Mouse (Mus musculus): Measurements from ENCODE around the gene Klk1b9.
A peak's percentile ranks its signal among the peaks of the same experiment; 100 is the strongest.
"Not testable (repeated sequence)": the region's sequence is repeated elsewhere in the genome, so short reads cannot be mapped to it uniquely, and the experiment has no call there.

Klk1b9 gene

GRCm38 (mm10) chr7:43975761-43976160 lies at the start of gene Klk1b9:
Klk1b9 (plus strand) TSS chr7:43976061.
- H3K36me3 ChIP-seq (ENCODE audit: control insufficient read depth, insufficient read depth, low read length, poor library complexity, severe bottlenecking); H3K27me3 ChIP-seq (ENCODE audit: control insufficient read depth, insufficient read depth, low read length, poor library complexity, severe bottlenecking); DNase-seq (ENCODE audit: low read depth, low spot score): not testable (repeated sequence)

- DNase-seq (ENCODE audit: low read depth, low spot score), result peak; percentile 36
- H3K36me3 ChIP-seq (ENCODE audit: control insufficient read depth, insufficient read depth, low read length, poor library complexity, severe bottlenecking), result no peaks in the 10 kb centered on the region
- H3K27me3 ChIP-seq (ENCODE audit: control insufficient read depth, insufficient read depth, low read length, poor library complexity, severe bottlenecking), result no peaks in the 10 kb centered on the region
Observed at GRCm38 (mm10) chr7:43928521-43928920, 47.3 kb upstream of the Klk1b9 start.

- DNase-seq (ENCODE audit: low read depth, low spot score), result no peak
- H3K36me3 ChIP-seq (ENCODE audit: control insufficient read depth, insufficient read depth, low read length, poor library complexity, severe bottlenecking), result no peaks in the 10 kb centered on the region
- H3K27me3 ChIP-seq (ENCODE audit: control insufficient read depth, insufficient read depth, low read length, poor library complexity, severe bottlenecking), result no peaks in the 10 kb centered on the region
Observed at GRCm38 (mm10) chr7:43932337-43932736, 43.5 kb upstream of the Klk1b9 start.

GRCm38 (mm10) chr7:43933440-43933839 lies 42.4 kb upstream of the Klk1b9 start, which contains the start of gene Klk15:
Klk15 (plus strand) TSS chr7:43933740.
- DNase-seq (ENCODE audit: low read depth, low spot score), result no peak
- Histone ChIP-seq H3K27me3 (ENCODE audit: control insufficient read depth, insufficient read depth, low read length, poor library complexity, severe bottlenecking) (no peaks in the 10 kb centered on the region), H3K36me3 (ENCODE audit: control insufficient read depth, insufficient read depth, low read length, poor library complexity, severe bottlenecking) (no peaks in the 10 kb centered on the region)

- H3K27me3 ChIP-seq (ENCODE audit: control insufficient read depth, insufficient read depth, low read length, poor library complexity, severe bottlenecking), result no peaks in the 10 kb centered on the region
- no peak for DNase-seq (ENCODE audit: low read depth, low spot score)
- no peaks in the 10 kb centered on the region for H3K36me3 ChIP-seq (ENCODE audit: control insufficient read depth, insufficient read depth, low read length, poor library complexity, severe bottlenecking)
Observed at GRCm38 (mm10) chr7:43934747-43935146, 41.1 kb upstream of the Klk1b9 start.

GRCm38 (mm10) chr7:43936551-43936950 lies 39.3 kb upstream of the Klk1b9 start:
- no peaks in the 10 kb centered on the region for H3K27me3 ChIP-seq (ENCODE audit: control insufficient read depth, insufficient read depth, low read length, poor library complexity, severe bottlenecking)
- no peaks in the 10 kb centered on the region for H3K36me3 ChIP-seq (ENCODE audit: control insufficient read depth, insufficient read depth, low read length, poor library complexity, severe bottlenecking)
- no peak for DNase-seq (ENCODE audit: low read depth, low spot score)

GRCm38 (mm10) chr7:43942293-43942692 lies 33.6 kb upstream of the Klk1b9 start:
- H3K27me3 ChIP-seq (ENCODE audit: control insufficient read depth, insufficient read depth, low read length, poor library complexity, severe bottlenecking); H3K36me3 ChIP-seq (ENCODE audit: control insufficient read depth, insufficient read depth, low read length, poor library complexity, severe bottlenecking); DNase-seq (ENCODE audit: low read depth, low spot score): not testable (repeated sequence)

GRCm38 (mm10) chr7:43944727-43945264 lies 31.1 kb upstream of the Klk1b9 start:
- DNase-seq (ENCODE audit: low read depth, low spot score), result no peak
- no peaks in the 10 kb centered on the region for H3K27me3 ChIP-seq (ENCODE audit: control insufficient read depth, insufficient read depth, low read length, poor library complexity, severe bottlenecking)

GRCm38 (mm10) chr7:43950364-43950763 lies 25.5 kb upstream of the Klk1b9 start, which contains the start of gene Klk1b8:
Klk1b8 (plus strand) TSS chr7:43950664.
- no peaks in the 10 kb centered on the region for H3K36me3 ChIP-seq (ENCODE audit: control insufficient read depth, insufficient read depth, low read length, poor library complexity, severe bottlenecking)
- no peaks in the 10 kb centered on the region for H3K27me3 ChIP-seq (ENCODE audit: control insufficient read depth, insufficient read depth, low read length, poor library complexity, severe bottlenecking)
- DNase-seq (ENCODE audit: low read depth, low spot score), result no peak

More at GRCm38 (mm10) chr7:43944727-43945264, 31.1 kb upstream of the Klk1b9 start:
- H3K36me3 ChIP-seq (ENCODE audit: control insufficient read depth, insufficient read depth, low read length, poor library complexity, severe bottlenecking), result no peaks in the 10 kb centered on the region

GRCm38 (mm10) chr7:43952703-43953102 lies 23.2 kb upstream of the Klk1b9 start:
- no peak for DNase-seq (ENCODE audit: low read depth, low spot score)
- H3K36me3 ChIP-seq (ENCODE audit: control insufficient read depth, insufficient read depth, low read length, poor library complexity, severe bottlenecking), result no peaks in the 10 kb centered on the region
- no peaks in the 10 kb centered on the region for H3K27me3 ChIP-seq (ENCODE audit: control insufficient read depth, insufficient read depth, low read length, poor library complexity, severe bottlenecking)

GRCm38 (mm10) chr7:43966451-43966850 lies 9.4 kb upstream of the Klk1b9 start, which contains the start of gene Klk1b1:
Klk1b1 (plus strand) TSS chr7:43966751.
- no peak for DNase-seq (ENCODE audit: low read depth, low spot score)
- Histone ChIP-seq H3K27me3 (ENCODE audit: control insufficient read depth, insufficient read depth, low read length, poor library complexity, severe bottlenecking) (no peaks in the 10 kb centered on the region), H3K36me3 (ENCODE audit: control insufficient read depth, insufficient read depth, low read length, poor library complexity, severe bottlenecking) (no peaks in the 10 kb centered on the region)

GRCm38 (mm10) chr7:43967058-43967457 lies 8.8 kb upstream of the Klk1b9 start:
- Histone ChIP-seq H3K27me3 (ENCODE audit: control insufficient read depth, insufficient read depth, low read length, poor library complexity, severe bottlenecking) (no peaks in the 10 kb centered on the region), H3K36me3 (ENCODE audit: control insufficient read depth, insufficient read depth, low read length, poor library complexity, severe bottlenecking) (no peaks in the 10 kb centered on the region)
- DNase-seq (ENCODE audit: low read depth, low spot score), result no peak

- no peak for DNase-seq (ENCODE audit: low read depth, low spot score)
- no peaks in the 10 kb centered on the region for H3K36me3 ChIP-seq (ENCODE audit: control insufficient read depth, insufficient read depth, low read length, poor library complexity, severe bottlenecking)
Observed at GRCm38 (mm10) chr7:43967612-43968011, 8.2 kb upstream of the Klk1b9 start.

GRCm38 (mm10) chr7:43985657-43986056 lies 9.8 kb downstream of the Klk1b9 start:
- DNase-seq (ENCODE audit: low read depth, low spot score), result no peak
- Histone ChIP-seq H3K36me3 (ENCODE audit: control insufficient read depth, insufficient read depth, low read length, poor library complexity, severe bottlenecking) (no peaks in the 10 kb centered on the region), H3K27me3 (ENCODE audit: control insufficient read depth, insufficient read depth, low read length, poor library complexity, severe bottlenecking) (no peaks in the 10 kb centered on the region)

More at GRCm38 (mm10) chr7:43967612-43968011, 8.2 kb upstream of the Klk1b9 start:
- no peaks in the 10 kb centered on the region for H3K27me3 ChIP-seq (ENCODE audit: control insufficient read depth, insufficient read depth, low read length, poor library complexity, severe bottlenecking)

- not testable (repeated sequence) for DNase-seq (ENCODE audit: low read depth, low spot score); H3K27me3 ChIP-seq (ENCODE audit: control insufficient read depth, insufficient read depth, low read length, poor library complexity, severe bottlenecking); H3K36me3 ChIP-seq (ENCODE audit: control insufficient read depth, insufficient read depth, low read length, poor library complexity, severe bottlenecking)
Observed at GRCm38 (mm10) chr7:43994821-43995220, 19.0 kb downstream of the Klk1b9 start.

GRCm38 (mm10) chr7:43995577-43995976 lies 19.7 kb downstream of the Klk1b9 start, which contains the start of gene Klk1b11:
Klk1b11 (plus strand) TSS chr7:43995877.
- H3K36me3 ChIP-seq (ENCODE audit: control insufficient read depth, insufficient read depth, low read length, poor library complexity, severe bottlenecking); DNase-seq (ENCODE audit: low read depth, low spot score); H3K27me3 ChIP-seq (ENCODE audit: control insufficient read depth, insufficient read depth, low read length, poor library complexity, severe bottlenecking): not testable (repeated sequence)
